Mouse (Mus musculus): ENCODE measurements at regions not wholly inside any gene's neighbourhood (a gene's known extent, or its start where the extent isn't known, plus 50 kb on each side); places are given as distances from the start of the nearest gene placed in this dataset.

DNA sequence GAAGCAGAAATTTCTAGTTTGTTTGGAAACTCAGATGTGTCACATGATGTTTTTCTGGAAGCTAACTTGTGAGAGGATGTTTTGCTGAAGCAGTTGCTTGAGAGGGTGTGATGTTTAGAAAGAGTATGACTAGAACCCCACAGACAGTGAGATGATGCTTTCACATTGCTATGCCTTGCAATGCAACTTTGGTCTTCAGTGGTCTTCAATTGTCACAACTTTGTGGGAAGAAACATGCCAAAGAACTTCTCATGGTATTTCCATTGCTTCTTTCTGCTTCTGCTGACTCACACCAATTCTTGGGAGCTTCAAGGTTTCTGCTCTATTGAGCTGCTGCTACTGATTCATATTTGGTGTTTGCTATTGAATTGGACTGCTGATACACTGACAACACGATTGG lies 365.3 kb upstream of the Tmem229a start:
- H3K9me3 ChIP-seq (ENCODE audit: low read length), result no peaks in the 10 kb centered on the region
- H3K4me1 ChIP-seq (ENCODE audit: insufficient read depth, low read length), result no peaks in the 10 kb centered on the region
- H3K27me3 ChIP-seq (ENCODE audit: insufficient read depth, low read length), result no peaks in the 10 kb centered on the region
- H3K27ac ChIP-seq (ENCODE audit: low read depth, low read length), result no peak overlapping the region
- no peak for ATAC-seq (ENCODE audit: low FRiP score)
- no peak overlapping the region for H3K4me3 ChIP-seq (ENCODE audit: low read depth, low read length)
- H3K4me2 ChIP-seq (ENCODE audit: low read depth, low read length, poor library complexity, severe bottlenecking), result no peak overlapping the region
- whole genome bisulfite sequencing, result 77% methylated on average over 1 of the region's 1 CpGs
- no peak for DNase-seq (ENCODE audit: low spot score)
- TF ChIP-seq CTCF (IDR thresholded peaks at IDR 0.05), result no peak
- no peak overlapping the region for H3K9ac ChIP-seq (replicated peaks; ENCODE audit: low read length, poor library complexity, severe bottlenecking)
- no peaks in the 10 kb centered on the region for H3K36me3 ChIP-seq (ENCODE audit: insufficient read depth, low read length)

DNA sequence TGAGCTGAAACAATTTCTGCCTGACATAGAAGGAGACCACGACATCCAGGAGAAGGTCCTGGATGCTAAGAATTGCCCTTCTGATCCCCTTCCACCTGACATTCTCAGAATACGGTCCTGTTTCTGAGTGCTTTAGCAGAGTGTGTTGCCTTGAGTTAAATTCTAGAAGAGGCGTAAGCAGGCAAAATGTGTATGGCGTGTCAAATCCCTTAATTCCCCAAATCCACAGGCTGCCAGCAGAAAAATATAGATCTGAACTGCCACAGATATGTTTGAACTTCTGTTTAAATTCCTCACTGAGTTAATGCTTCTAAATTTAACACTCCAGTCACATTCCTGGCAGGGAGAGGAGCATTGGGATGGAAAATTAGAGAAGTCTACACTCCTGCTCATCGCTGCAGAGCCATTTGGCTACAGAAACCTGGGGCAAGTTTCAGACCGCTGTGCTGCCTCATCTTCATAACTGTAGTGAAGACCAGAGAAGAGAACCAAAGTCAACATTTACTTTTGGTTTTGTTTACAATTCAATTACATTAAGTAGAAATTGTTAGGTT lies 364.3 kb upstream of the Tmem229a start:
- Histone ChIP-seq H3K27ac (ENCODE audit: low read depth, low read length) (no peak overlapping the region), H3K27me3 (ENCODE audit: insufficient read depth, low read length) (no peaks in the 10 kb centered on the region), H3K4me2 (ENCODE audit: low read depth, low read length, poor library complexity, severe bottlenecking) (no peak overlapping the region), H3K9ac (replicated peaks; ENCODE audit: low read length, poor library complexity, severe bottlenecking) (no peak overlapping the region), H3K36me3 (ENCODE audit: insufficient read depth, low read length) (no peaks in the 10 kb centered on the region), H3K9me3 (ENCODE audit: low read length) (no peaks in the 10 kb centered on the region), H3K4me1 (ENCODE audit: insufficient read depth, low read length) (no peaks in the 10 kb centered on the region), H3K4me3 (ENCODE audit: low read depth, low read length) (no peak overlapping the region)
- no peak for TF ChIP-seq CTCF (IDR thresholded peaks at IDR 0.05)
- DNase-seq (ENCODE audit: low spot score) (no peak), ATAC-seq (ENCODE audit: low FRiP score) (no peak)
- WGBS, result 61% methylated on average over 6 of the region's 6 CpGs

DNA sequence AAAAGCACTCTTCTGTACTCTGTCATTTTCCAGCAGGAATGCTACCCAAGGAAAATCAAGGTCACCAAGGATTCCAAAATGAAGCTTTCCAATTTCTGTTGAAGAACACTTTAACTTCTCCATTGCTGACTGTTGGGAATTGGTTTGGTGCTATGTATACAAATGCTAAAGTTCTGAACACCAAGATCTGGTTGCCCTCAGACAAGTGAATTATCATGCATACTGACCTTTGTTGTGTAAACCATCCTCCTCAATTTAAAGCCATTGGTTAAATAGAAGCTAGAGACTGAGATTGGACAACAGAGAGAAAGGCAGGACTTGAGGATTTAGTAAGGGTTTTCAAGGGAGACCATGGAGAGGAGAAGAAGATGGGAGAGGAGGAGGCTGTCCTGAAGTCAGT lies 351.4 kb upstream of the Tmem229a start:
- no peak overlapping the region for H3K4me2 ChIP-seq (ENCODE audit: low read depth, low read length, poor library complexity, severe bottlenecking)
- no peak for TF ChIP-seq CTCF (IDR thresholded peaks at IDR 0.05)
- H3K4me3 ChIP-seq (ENCODE audit: low read depth, low read length), result no peak overlapping the region
- DNase-seq (ENCODE audit: low spot score), result no peak
- no peak overlapping the region for H3K9ac ChIP-seq (replicated peaks; ENCODE audit: low read length, poor library complexity, severe bottlenecking)
- H3K27me3 ChIP-seq (ENCODE audit: insufficient read depth, low read length), result no peaks in the 10 kb centered on the region
- H3K36me3 ChIP-seq (ENCODE audit: insufficient read depth, low read length), result no peaks in the 10 kb centered on the region
- H3K27ac ChIP-seq (ENCODE audit: low read depth, low read length), result no peak overlapping the region
- H3K9me3 ChIP-seq (ENCODE audit: low read length), result no peaks in the 10 kb centered on the region
- no peak for ATAC-seq (ENCODE audit: low FRiP score)
- H3K4me1 ChIP-seq (ENCODE audit: insufficient read depth, low read length), result no peaks in the 10 kb centered on the region

DNA sequence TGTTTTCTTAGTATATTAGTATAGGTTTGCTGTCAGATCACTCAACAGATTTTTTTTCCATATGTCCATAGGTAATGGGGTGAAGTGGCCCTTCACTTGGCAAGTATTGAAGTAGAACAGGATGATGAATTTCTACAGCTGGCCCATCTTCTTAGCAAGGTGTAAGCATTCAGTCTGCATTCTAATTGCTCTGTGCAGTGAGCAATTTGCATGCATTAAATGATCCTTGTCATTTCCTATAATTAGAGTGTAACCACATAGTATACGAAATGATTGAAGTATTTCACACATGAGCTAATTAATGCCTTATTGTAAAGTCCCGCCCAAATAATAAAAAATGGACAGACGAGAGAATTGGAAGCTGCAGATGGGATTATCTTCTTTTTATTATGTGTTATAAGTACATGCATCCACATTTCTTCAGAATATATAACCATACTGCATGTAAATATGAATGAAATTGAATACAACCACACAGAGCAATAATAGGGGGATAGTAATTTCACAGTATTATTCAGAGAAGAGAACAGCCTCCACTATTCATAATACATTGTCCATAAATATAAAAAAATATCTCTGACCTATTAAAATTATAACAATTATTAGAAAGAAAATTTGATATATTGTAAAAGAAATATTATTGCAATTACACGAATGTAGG lies 348.9 kb upstream of the Tmem229a start:
- Histone ChIP-seq H3K4me3 (ENCODE audit: low read depth, low read length) (no peak overlapping the region), H3K9ac (replicated peaks; ENCODE audit: low read length, poor library complexity, severe bottlenecking) (no peak overlapping the region), H3K27ac (ENCODE audit: low read depth, low read length) (no peak overlapping the region), H3K4me1 (ENCODE audit: insufficient read depth, low read length) (no peaks in the 10 kb centered on the region), H3K27me3 (ENCODE audit: insufficient read depth, low read length) (no peaks in the 10 kb centered on the region), H3K9me3 (ENCODE audit: low read length) (no peaks in the 10 kb centered on the region), H3K4me2 (ENCODE audit: low read depth, low read length, poor library complexity, severe bottlenecking) (no peak overlapping the region), H3K36me3 (ENCODE audit: insufficient read depth, low read length) (no peaks in the 10 kb centered on the region)
- ATAC-seq (ENCODE audit: low FRiP score), result no peak
- TF ChIP-seq CTCF (IDR thresholded peaks at IDR 0.05), result no peak
- WGBS, result 73% methylated on average over 4 of the region's 4 CpGs
- DNase-seq (ENCODE audit: low spot score), result peak; percentile 3

DNA sequence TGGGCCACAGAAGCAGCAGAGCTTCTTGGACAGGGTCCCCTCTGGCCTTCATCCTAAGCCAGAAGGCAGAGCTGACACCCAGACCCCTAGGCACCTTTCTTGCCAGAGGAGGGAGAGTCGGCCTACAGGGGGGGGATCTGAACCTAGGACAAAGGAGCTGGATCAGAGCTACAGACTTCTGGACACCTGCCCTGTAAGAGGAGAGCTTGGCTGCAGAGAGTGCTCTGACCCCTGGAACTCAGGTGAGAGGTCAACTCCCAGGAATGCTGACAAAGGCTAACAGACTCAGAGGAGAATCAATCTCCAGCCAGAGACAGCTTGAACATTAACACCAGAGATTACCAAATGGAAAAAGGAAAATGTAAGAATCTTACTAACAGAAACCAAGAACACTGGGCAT lies 335.5 kb upstream of the Tmem229a start:
- H3K27ac ChIP-seq (ENCODE audit: low read depth, low read length), result no peak overlapping the region
- ATAC-seq (ENCODE audit: low FRiP score) (no peak), DNase-seq (ENCODE audit: low spot score) (no peak)
- H3K36me3 ChIP-seq (ENCODE audit: insufficient read depth, low read length), result no peaks in the 10 kb centered on the region
- no peak for TF ChIP-seq CTCF (IDR thresholded peaks at IDR 0.05)
- H3K4me1 ChIP-seq (ENCODE audit: insufficient read depth, low read length), result no peaks in the 10 kb centered on the region
- WGBS, result 80% methylated on average over 1 of the region's 1 CpGs
- H3K27me3 ChIP-seq (ENCODE audit: insufficient read depth, low read length), result no peaks in the 10 kb centered on the region
- no peak overlapping the region for H3K4me2 ChIP-seq (ENCODE audit: low read depth, low read length, poor library complexity, severe bottlenecking)
- no peaks in the 10 kb centered on the region for H3K9me3 ChIP-seq (ENCODE audit: low read length)
- no peak overlapping the region for H3K4me3 ChIP-seq (ENCODE audit: low read depth, low read length)
- no peak overlapping the region for H3K9ac ChIP-seq (replicated peaks; ENCODE audit: low read length, poor library complexity, severe bottlenecking)

DNA sequence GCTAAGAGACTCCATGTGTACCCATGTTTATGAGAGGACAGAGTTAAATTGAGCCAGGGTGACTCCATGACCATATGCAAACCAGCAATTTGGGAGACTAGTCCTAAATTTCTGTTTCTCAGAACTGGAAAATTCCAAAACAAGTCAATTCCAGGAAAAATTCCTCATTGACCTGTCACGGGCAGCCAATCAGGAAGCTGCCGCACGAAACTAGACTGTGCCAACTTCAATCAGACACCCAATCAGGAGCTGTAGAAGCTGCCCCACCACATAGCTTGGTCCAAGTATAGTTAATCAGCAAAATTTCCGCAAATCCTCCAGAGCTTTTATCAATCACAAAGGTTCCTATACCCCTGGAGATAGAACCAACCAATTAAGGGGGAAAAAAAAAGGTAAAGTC lies 331.5 kb upstream of the Tmem229a start:
- Histone ChIP-seq H3K4me1 (ENCODE audit: insufficient read depth, low read length) (no peaks in the 10 kb centered on the region), H3K9ac (replicated peaks; ENCODE audit: low read length, poor library complexity, severe bottlenecking) (no peak overlapping the region), H3K27ac (ENCODE audit: low read depth, low read length) (no peak overlapping the region), H3K4me2 (ENCODE audit: low read depth, low read length, poor library complexity, severe bottlenecking) (no peak overlapping the region), H3K4me3 (ENCODE audit: low read depth, low read length) (no peak overlapping the region), H3K9me3 (ENCODE audit: low read length) (no peaks in the 10 kb centered on the region), H3K36me3 (ENCODE audit: insufficient read depth, low read length) (no peaks in the 10 kb centered on the region), H3K27me3 (ENCODE audit: insufficient read depth, low read length) (no peaks in the 10 kb centered on the region)
- ATAC-seq (ENCODE audit: low FRiP score), result no peak
- 96% methylated on average over 4 of the region's 4 CpGs for WGBS
- TF ChIP-seq CTCF (IDR thresholded peaks at IDR 0.05), result no peak
- DNase-seq (ENCODE audit: low spot score), result no peak

All from midbrain, postnatal 0 days (tissue).